Mouse (Mus musculus) kidney, adult 18-20 months (tissue): ENCODE results near the gene Olfr854.

Experiments
- DNase-seq: peaks from one replicate; pipeline ENCODE4 v3.0.0; 2021

The Olfr854 gene

GRCm38 (mm10) chr9:19567282-19567681 is at the start of gene Olfr854:
TSS of gene Olfr854 (minus strand) at chr9:19567382.
- no peak for DNase-seq

DNA sequence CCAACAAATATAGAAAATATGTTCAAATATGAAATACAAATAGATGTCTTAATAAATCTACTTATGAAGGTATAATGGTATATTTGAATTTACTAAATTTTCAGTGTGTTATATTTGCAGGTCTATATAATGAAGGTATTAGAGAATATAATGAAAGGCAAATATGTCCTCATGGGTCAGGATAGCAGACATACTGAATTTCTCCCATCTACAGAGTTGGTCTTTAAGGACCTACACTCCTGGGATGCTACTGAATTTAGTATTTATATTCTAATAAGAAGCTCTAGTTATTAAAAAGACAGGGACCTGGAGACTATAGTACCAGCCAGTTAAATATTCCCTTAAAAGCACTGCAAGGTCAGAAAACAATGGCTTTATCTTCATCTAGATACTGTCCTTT is 15.1 kb upstream of the Olfr854 start, which contains the start of gene Olfr855:
TSS of gene Olfr855 (plus strand) at position 301 of the 400 bp plus-strand sequence.
- DNase-seq: no peak

- DNase-seq: no peak
These were observed 26.2 kb downstream of the Olfr854 start, which contains the start of gene Olfr853 for GRCm38 (mm10) chr9:19540976-19541375. TSS of gene Olfr853 (minus strand) at chr9:19541076.
